Mouse (Mus musculus) CH12F3 (cell line): Measurements from ENCODE around the gene Ap1m2.
"Not testable (repeated sequence)": the region's sequence is repeated elsewhere in the genome, so short reads cannot be mapped to it uniquely, and the experiment has no call there.

Source experiments
- in situ Hi-C: fragments of 300-500 bp; cut with MboI; formaldehyde crosslinking; loops from 2 replicates; pipeline ENCODE4 v1.14.3; 2020; ENCODE audit warnings: low sequenced_read_pairs

Gene Ap1m2

DNA sequence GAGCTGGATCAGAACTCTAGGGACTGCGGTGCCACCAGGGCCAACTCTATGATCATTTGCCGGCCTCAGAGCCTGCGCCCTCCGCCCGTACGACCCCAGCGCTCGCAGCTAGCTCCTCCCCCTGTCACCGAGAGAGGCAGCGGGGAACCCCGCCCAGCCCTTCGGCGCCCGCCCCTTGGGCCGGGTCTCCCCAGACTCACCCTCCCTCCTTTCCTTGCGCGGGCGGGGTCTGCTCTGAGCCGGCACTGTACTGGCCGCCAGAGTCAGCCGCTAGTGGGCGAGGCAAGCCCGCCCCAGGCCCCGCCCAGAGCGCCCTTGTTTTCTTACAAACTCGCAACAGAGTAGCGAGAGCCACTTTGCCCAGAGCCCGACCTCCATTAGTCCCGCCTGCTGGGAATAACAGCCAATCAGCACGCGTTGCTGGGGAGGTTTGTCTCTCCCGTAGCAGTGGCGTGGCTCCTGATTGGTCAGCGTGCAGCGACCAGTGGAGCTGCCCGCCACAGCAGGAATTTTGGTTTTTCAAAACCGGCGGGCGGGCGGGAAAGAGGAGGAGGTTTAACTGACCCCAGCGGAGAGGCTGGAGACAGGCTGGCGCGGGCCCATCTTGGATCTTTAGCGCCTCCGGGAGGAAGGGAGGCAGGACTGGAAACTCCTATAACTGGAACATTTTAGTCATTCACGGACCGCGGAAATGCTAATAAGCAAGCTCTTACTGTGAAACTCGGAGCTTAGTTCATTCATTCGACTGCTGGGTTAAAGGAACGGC is 20.9 kb downstream of the Ap1m2 start, which contains the start of gene Cdkn2d:
Gene Cdkn2d (minus strand): TSS at position 386 of the 766 bp plus-strand sequence.
- in situ Hi-C loops, result no loop called here

DNA sequence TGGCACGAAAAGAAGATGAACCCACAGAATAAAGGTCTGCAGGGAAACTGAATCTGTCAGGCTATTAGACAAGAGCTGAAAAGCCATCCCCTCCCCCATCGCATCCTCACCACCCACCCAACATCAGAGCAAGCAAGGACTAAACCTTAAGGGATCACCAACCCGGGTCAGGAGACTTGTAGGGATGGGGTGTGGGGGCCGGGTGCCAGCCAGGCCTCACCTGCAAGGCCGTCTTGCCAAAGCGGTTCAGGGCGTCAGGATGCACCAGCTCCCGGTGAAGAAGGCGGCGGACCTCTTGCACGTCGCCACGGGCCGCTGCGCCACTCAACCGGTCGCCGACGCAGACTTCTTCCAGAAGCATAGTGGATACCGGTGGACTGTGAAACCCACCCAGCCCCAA is 21.5 kb downstream of the Ap1m2 start:
- in situ Hi-C loops, result no loop called here

DNA sequence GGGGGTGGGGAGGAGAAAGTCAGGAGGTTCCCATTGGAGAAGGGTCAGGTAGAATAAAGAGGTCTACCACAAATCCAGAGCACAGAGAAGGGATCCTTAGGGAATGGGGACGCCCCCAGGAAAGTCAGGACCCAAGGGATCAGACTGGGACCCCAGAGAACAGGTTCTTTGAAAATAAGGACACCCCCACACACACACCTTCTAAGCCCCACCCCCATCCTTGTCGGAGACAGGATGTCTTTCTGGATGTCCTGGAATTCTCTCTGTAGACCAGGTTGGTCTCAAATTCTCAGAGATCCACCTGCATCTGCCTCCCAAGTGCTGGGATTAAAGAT is 22.8 kb downstream of the Ap1m2 start:
- in situ Hi-C loops, result no loop called here

DNA sequence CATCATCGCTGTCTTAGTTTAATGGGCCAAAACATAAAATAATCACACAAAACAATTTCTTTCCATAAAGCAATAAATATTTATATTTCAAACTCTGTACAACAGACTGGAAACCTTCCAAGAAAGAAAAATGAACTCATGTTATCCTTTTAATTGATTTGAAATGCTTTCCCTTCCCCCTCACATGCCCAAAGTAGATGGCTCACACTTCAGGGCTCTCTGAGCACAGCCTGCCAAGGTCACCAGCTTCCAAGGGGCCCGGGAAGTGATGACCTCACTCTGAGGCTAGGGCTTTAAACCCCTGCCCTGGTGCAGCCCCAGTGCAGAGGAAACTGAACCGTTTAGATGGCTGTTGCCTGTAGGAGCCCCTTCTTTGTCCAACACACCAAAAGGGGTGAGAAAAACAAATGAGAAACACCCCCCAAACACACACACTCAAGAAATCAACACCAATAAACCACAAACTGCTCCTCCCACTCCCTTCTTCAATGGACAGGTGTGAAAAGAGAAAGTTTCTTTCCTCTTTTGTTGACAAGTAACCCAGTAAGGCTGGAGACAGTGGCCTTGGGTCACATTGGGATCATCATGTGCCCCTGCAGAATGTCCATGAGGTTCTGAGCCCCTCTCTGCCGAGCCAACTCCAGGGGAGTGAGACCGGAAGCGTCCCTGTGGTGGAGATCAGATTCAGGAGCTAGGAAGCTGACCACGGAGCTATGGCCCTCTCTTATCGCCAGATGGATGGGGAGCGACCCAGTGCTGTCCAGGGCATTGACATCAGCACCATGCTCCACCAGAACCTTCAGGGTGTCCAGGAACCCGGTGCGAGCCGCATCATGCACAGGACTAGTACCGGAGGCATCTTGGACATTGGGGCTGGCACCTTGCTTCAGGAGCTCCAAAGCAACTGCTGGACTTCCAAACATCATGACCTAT is 23.5 kb downstream of the Ap1m2 start:
- in situ Hi-C loops, result no loop called here

DNA sequence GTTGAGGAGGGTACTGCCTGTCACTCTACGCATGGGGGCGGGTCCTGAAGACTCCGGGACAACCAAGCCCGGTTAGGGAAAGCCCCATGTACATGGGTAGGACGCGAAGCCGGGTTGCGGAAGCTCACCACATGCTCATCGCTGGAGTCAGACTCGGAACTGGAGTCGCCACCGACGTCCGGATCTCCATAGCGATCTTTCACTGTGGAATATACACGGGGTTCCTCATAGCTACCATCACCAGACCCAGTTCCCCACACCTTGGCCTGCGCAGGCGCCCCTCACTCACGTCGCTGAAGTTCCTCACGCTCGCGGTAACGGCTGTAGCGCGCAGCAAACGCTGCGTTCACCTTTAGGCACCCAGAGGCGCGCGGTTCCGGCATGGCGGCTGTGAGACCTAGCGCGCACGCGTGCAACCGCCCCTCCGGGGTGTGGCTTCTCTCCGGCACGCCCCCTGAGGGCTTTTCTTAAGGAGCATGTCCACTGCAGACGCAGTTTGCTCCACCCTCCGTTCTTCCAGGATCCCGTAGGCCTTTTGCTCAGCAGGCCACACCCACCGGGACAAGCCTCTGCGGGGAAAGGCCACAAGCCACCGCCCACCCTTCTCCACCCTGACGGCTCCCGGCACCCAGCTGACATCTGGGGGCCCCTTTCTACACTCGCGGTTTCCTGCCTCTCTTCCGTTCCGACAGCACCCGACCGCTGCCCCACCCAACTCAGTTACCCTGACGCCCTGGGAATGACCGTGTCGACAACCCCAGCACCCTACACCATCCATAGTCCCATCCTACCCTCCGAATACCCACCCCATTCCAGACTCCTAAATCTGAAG is 24.4 kb downstream of the Ap1m2 start, which contains the start of gene Kri1:
Gene Kri1 (minus strand): TSS at position 399 of the 832 bp plus-strand sequence.
- in situ Hi-C loops, result no loop called here

DNA sequence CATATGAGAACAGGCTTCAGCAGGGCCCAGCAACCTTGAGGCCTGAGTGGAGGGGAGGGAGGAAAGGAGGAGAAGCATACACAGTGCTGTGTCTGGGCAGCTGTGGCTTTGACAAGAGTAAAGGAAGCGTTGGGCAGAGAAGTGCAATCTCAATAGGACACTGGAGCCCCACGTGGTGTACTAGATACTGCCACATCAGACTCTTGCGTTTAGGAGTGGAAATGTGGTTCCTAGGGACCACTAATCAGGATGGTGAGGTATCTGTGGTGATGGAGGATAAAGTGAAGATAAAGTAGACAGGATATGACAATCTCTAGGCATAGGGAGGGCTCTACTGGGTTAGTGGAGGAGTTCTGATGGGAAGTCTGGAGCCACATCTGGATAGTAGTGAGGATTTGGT is 25.4 kb downstream of the Ap1m2 start:
- in situ Hi-C loops, result no loop called here

DNA sequence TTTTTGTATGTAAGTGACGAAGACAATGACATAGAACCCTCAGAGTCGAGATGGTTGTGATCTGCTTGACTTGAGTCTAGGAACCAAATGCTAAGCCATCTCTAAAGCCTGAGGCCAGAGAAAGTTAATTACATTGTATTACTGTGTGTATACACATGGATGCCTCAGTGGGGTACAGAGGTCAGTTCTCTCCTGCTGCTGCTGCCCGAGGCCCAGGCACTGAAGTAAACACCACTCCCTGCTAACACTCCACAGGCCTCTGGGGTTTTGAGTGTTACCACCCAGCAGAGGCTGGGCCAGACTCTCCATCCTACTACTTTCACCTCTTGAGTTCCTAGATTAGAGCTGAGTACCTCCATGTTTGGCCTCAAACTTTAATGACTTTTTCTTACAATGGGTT is 28.1 kb downstream of the Ap1m2 start:
- in situ Hi-C loops, result no loop called here

DNA sequence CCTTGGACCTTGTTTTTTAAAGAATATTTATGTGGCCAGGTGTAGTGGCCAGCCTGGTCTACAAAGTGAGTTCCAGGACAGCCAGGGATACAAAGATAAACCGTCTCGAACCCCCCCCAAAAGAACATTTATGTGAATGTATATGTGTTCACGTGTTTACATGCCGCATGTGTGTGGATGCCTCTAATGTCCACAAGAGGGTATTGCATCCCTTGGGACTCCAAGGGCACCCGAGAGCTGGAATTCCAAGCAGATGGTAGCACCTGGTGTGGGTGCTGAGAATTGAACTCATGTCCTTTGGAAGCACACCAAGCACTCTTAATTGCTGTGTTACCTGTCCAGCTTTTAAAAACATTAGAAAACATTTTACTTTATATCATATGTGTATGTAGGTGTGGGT is 28.5 kb downstream of the Ap1m2 start:
- in situ Hi-C loops, result no loop called here

DNA sequence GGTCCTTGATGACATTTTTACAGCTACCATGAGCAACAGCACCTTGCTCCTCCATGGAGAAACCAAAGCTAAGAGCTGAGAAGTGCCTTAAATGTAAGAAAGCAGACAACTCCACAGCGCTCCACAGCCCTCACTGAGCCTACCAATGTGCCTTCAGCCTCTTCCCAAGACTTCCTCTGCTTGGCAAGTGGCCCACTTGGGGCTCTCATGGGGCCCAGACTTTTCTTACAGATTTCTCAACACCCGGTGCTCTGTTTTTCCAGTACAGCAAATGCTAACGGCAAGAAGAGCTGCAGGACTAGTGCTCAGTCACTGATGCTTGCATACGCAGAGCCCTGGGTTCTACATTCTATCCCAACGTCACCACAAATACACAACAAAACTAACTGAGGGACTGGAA is 34.4 kb downstream of the Ap1m2 start:
- in situ Hi-C loops, result no loop called here

DNA sequence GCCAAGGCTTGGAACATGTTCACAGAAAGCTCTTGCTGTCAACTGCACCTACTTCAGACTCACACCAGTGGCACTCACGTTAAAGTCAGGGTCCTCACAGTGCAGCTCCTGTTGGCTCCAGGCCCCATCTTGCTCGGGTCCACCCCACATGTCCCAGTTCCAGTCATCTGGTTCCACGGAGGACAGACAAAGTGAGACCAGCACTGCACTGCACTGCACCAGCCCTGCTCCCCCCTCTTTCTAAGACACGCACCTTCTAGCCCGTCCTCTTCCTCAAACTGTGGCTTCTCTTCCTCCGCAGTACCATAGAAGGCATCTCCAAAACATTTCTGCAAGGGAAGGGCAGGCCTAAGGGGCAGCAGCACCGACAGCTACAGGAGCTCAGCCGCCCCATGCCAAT is 35.8 kb downstream of the Ap1m2 start:
- in situ Hi-C loops, result no loop called here

DNA sequence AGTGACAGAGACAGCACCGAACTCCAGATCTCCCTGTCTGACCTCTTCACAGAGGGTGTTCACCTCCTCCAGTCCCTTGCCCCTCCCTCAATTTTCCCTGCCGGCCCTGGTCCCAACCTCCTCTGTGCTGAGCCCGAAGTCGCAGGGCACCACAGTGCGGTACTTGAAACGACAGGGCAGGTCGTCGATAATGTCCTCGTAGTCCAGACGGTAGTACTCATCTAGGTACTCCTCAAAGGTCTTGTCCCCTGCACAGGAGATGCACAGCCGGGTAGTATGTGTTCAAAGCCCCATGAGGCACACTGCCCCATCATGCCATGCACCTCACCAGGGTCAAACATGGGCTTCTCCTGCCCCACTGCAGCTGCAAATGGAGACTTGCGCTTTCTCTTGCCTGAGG is 36.4 kb downstream of the Ap1m2 start:
- in situ Hi-C loops, result no loop called here

DNA sequence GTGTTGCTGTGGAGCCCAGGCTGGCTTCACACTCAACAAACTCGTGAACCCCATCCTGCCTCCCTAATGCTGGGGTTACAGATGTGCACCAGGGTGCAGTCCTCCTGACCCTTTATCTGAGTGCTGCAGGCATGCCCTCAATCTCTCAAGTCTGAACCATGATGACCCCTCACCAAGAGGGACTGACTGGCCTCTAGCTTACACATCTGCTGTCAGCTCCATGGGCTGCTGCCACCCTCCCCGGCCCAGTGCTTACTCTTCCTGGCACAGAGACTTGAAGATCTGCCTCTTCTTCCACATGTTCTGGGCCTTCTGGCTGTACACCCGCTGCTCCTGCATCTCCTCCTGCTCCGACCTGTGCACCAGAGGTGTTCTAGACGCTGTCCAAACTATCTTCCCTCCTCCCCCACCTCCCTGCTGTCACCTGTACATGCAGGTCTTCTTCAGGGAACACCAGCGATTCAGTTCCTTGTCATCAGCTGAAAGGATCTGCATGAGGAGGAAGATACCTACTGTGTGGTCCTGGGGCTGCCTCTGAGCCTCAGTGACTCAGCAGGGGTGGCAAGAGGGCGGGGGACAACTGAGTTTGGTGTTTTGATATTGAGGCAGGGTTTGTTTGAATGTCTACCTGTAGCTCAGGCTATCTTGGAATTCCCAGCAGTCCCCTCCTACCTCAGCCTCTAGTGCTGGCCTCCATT is 37.0 kb downstream of the Ap1m2 start:
- in situ Hi-C loops, result no loop called here

DNA sequence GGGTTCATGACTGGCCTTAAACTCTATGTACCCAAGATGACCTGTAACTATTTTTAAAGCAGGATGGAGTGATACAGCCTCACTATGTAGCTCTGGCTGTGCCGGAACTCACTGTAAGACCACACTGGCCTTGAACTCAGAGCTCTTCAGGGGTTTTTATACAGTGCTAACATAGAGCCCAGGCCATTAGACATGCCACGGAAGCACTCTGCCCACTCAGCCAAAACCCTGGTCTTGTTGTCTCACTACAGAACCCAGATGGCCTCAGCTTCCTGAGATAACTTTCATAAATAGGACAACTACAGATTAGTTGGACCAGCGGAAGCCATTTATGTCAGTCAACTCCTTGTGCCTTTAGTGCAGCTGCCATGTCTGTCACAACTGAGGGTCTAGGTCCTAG is 37.8 kb downstream of the Ap1m2 start:
- in situ Hi-C loops, result no loop called here

DNA sequence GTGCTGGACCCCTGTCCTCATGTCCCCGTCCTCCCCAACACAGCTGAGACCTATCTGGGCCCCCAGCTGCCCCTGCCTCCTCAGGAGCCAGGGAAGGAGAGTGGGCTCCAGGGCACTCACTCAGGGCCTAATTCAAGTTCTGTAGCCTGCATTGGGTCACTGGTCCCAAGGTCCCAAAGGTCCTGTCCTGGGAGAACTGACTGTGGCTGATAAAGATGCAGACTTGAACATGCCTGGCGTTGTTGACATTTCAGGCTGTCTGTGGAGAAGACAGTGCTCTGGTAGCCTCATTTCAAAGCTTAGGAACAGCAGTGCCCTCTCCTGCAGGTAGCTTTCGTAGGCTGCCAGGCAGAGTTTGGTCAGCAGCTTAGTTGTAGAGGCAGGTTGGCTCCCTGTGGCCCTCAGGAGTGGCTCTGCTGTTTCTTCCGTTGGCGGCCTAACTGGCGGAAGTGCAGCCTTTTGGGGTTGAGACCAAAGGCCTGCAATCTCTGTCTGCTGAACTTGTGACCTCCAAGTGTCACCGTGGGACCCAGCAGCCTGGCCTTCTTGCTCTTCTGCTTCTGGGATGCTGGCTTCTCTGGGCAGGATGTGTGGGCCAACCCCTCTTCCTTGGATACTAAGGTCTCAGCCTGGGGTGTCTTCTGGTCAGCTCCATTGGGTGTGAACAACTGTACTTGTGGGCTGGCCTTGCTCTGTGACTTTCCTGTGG is 38.5 kb downstream of the Ap1m2 start:
- in situ Hi-C loops, result no loop called here

DNA sequence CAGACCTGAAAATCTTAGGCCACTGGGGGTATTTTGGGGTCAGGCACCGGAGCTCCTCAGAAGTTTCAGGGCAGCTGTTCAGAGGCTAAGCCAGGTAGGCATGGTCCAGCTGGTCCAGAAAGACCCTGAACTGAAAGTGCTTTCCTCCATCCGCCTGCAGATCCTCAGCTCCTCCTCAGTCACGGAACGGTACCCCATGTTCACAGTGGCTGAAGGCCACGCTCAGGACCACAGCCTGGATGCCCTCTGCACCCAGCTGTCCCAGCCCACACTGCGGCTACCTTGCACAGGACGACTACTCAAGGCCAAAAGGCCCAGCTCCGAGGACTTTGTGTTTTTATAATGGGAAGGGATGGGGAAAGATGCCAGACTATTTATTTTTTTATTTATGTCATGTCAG is 39.0 kb downstream of the Ap1m2 start:
- in situ Hi-C loops, result no loop called here

DNA sequence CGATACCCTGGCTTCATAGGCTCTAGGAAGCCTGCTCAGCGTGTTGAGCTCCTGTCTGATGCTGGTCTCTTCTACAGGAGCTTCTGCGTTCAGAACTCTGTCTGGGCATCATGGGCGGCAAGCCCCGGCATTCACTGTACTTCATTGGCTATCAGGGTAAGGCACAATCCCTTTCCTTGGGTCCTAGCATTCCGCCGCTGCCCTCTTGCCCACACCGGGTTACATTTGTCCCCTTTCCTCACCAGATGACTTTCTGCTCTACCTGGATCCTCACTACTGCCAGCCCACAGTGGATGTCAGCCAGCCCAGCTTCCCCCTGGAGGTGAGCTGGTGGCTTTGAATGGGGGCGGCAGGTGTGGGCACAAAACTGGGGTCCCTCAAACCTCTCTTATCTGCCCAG is 39.7 kb downstream of the Ap1m2 start:
- in situ Hi-C loops, result no loop called here

DNA sequence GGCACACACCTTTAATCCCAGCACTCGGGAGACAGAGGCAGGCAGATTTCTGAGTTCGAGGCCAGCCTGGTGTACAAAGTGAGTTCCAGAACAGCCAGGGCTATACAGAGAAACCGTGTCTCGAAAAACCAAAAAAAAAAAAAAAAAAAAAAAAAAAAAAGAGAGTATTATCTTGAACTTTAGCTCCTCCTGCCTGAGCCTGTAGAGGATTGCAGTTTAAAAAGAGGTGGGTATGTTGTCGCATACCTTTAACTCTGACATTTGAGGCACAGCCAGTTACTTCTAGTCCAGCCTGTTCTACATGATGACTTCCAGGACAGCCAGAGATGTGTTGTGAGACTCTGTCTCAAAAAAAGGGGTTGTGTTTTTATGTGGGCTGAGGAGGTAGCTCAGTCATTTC is 42.5 kb downstream of the Ap1m2 start:
- in situ Hi-C loops, result not testable (repeated sequence)

DNA sequence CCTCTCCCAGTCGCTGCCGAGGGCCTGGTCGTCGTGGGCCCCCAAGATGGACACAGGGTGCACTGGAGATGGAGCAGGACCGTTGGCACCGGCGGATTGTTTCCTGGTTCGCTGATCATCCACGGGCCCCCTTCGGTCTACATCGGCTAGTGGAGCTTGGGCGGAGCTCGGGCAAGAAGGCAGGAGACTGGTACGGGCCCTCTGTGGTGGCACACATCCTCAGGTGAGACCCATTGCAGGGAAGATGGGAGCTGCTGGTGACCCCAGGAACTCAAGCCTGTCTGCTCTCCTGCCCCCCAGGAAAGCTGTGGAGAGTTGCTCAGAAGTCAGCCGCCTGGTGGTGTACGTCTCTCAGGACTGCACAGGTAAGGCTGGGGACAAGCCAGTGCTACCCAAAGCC is 43.8 kb downstream of the Ap1m2 start:
- in situ Hi-C loops, result no loop called here

DNA sequence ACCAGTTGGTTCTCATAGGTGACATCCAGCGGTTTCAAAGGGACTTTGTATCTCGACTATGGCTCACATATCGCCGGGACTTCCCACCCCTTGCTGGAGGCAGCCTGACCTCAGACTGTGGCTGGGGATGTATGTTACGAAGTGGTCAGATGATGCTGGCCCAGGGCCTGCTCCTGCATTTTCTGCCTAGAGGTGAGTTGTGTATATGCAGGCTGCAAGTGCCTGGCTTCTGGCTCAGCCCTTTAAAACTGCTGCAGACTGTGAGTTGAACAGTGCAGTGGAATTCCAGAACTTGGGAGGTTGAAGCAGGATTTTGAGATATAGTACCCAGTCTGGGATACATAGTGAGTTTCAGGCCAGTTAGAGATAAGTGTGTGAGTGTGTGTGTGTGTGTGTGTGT is 45.2 kb downstream of the Ap1m2 start:
- in situ Hi-C loops, result no loop called here

DNA sequence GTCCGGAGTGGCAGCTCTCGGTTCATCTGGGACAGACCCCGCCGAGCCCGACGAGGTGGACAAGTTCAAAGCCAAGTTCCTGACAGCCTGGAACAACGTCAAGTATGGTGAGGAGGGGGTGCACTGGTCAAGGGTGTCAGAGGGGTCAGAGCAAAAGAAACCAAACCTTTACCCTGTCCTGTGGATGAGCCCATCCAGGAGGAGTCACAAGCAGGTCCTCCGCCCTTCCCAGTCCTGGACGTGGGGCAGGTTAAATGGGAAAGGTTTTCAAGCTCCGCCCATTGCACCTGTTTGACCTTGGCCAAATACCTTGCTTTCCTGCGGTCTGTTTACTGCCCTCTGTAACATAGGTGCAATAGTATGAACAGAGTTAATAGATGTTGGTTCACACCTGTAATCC is 46.5 kb downstream of the Ap1m2 start:
- in situ Hi-C loops, result no loop called here
